Mouse (Mus musculus) B cell, adult 62 days (primary cell): ENCODE data around the gene Cfh. TPM values are rescaled to one million over a fixed set of nuclear protein-coding genes. Genes with fewer than 3 reads are reported as not detected.

ENCODE experiments used
- total RNA-seq: library from RNA; stranded (reverse); gene quantifications from 4 replicates; pipeline ENCODE4 v1.2.4, GENCODE M21; 2023

Gene Cfh
- 0.13 TPM in 1 of 4 replicates, not detected in the others for total RNA-seq

GRCm38 (mm10) chr1:140183664-140184063 lies at the start of gene Cfh:
Gene Cfh (minus strand): TSS chr1:140183764.

Other genes starting within 250 kb of the Cfh start
- not detected in 4 replicates for gene Kcnt2, start 62.4 kb upstream of the Cfh start, total RNA-seq